Mouse (Mus musculus): ENCODE data around the gene Pdpk1. TPM values are rescaled to one million over a fixed set of nuclear protein-coding genes. Genes with fewer than 3 reads are reported as not detected.

Gene Pdpk1
- polyA plus RNA-seq, 1 experiment from 2014 or later: 36.0 TPM

Other genes starting within 250 kb of the Pdpk1 start
- not detected in 2 replicates for gene Dcpp3, start 233.5 kb downstream of the Pdpk1 start, polyA plus RNA-seq (2015; fragmentation: Nextera tagmentation; extraction: Ambion mirVana)
- gene Sbp, start 209.3 kb downstream of the Pdpk1 start, polyA plus RNA-seq (2015; fragmentation: Nextera tagmentation; extraction: Ambion mirVana): not detected in 2 replicates
- gene Sbpl, start 195.7 kb downstream of the Pdpk1 start, polyA plus RNA-seq (2015; fragmentation: Nextera tagmentation; extraction: Ambion mirVana): not detected in 2 replicates
- gene Prss30, start 170.4 kb downstream of the Pdpk1 start, polyA plus RNA-seq (2015; fragmentation: Nextera tagmentation; extraction: Ambion mirVana): 1.4 and 2.2 TPM in 2 replicates
- gene Prss22, start 152.8 kb downstream of the Pdpk1 start, polyA plus RNA-seq (2015; fragmentation: Nextera tagmentation; extraction: Ambion mirVana): not detected in 2 replicates
- gene Prss27, start 112.8 kb downstream of the Pdpk1 start, polyA plus RNA-seq (2015; fragmentation: Nextera tagmentation; extraction: Ambion mirVana): 0.11 and 0.18 TPM in 2 replicates
- gene Kctd5, start 77.4 kb downstream of the Pdpk1 start, polyA plus RNA-seq (2015; fragmentation: Nextera tagmentation; extraction: Ambion mirVana): 64.5 and 66.6 TPM in 2 replicates
- gene Amdhd2, start 12.8 kb upstream of the Pdpk1 start, polyA plus RNA-seq (2015; fragmentation: Nextera tagmentation; extraction: Ambion mirVana): 34.3 and 43.5 TPM in 2 replicates
- gene Atp6v0c, start 18.8 kb upstream of the Pdpk1 start, polyA plus RNA-seq (2015; fragmentation: Nextera tagmentation; extraction: Ambion mirVana): 572 and 634 TPM in 2 replicates
- gene Tbc1d24, start 54.6 kb upstream of the Pdpk1 start, polyA plus RNA-seq (2015; fragmentation: Nextera tagmentation; extraction: Ambion mirVana): 4.7 and 5.9 TPM in 2 replicates
- 5.9 and 6.2 TPM in 2 replicates for gene Ntn3, start 58.6 kb upstream of the Pdpk1 start, polyA plus RNA-seq (2015; fragmentation: Nextera tagmentation; extraction: Ambion mirVana)
- 9.9 and 10.1 TPM in 2 replicates for gene Tedc2, start 69.9 kb upstream of the Pdpk1 start, polyA plus RNA-seq (2015; fragmentation: Nextera tagmentation; extraction: Ambion mirVana)
- gene Ccnf, start 100.6 kb upstream of the Pdpk1 start, polyA plus RNA-seq (2015; fragmentation: Nextera tagmentation; extraction: Ambion mirVana): 50.1 and 51.9 TPM in 2 replicates
- gene Abca17, start 200.1 kb upstream of the Pdpk1 start, polyA plus RNA-seq (2015; fragmentation: Nextera tagmentation; extraction: Ambion mirVana): 0.06 TPM in 1 of 2 replicates, not detected in the other
- 10.1 and 11.1 TPM in 2 replicates for gene Abca3, start 201.0 kb upstream of the Pdpk1 start, polyA plus RNA-seq (2015; fragmentation: Nextera tagmentation; extraction: Ambion mirVana)